Mouse (Mus musculus): ENCODE measurements around the gene Ccdc63.

Ccdc63 gene

GRCm38 (mm10) chr5:122168344-122169069 lies 27.9 kb upstream of the Ccdc63 start:
- TF ChIP-seq POU5F1 (IDR thresholded peaks at IDR 0.05; ENCODE audit: borderline replicate concordance, low read length) (no peak), NANOG (IDR thresholded peaks at IDR 0.05; ENCODE audit: borderline replicate concordance, low read length) (no peak), CTCF (conservative IDR thresholded peaks at IDR 0.05; ENCODE audit: low read length) (no peak)
- Histone ChIP-seq H3K36me3 (ENCODE audit: insufficient read depth, low read length) (peaks cover 100% of the 10 kb centered on the region), H3K9me3 (ENCODE audit: low read length) (no peaks in the 10 kb centered on the region), H3K27me3 (ENCODE audit: insufficient read depth, low read length) (no peaks in the 10 kb centered on the region), H3K4me1 (replicated peaks; ENCODE audit: low read depth, low read length) (peaks cover 95% of the 10 kb centered on the region), H3K4me3 (replicated peaks; ENCODE audit: low read length) (no peak overlapping the region)

- no peaks in the 10 kb centered on the region for H3K9me3 ChIP-seq (ENCODE audit: low read length)
- TF ChIP-seq NANOG (IDR thresholded peaks at IDR 0.05; ENCODE audit: borderline replicate concordance, low read length): no peak
- TF ChIP-seq POU5F1 (IDR thresholded peaks at IDR 0.05; ENCODE audit: borderline replicate concordance, low read length): no peak
- TF ChIP-seq CTCF (conservative IDR thresholded peaks at IDR 0.05; ENCODE audit: low read length): no peak
- H3K36me3 ChIP-seq (ENCODE audit: insufficient read depth, low read length): peaks cover 100% of the 10 kb centered on the region
- H3K4me1 ChIP-seq (replicated peaks; ENCODE audit: low read depth, low read length): peaks cover 98% of the 10 kb centered on the region
- no peaks in the 10 kb centered on the region for H3K27me3 ChIP-seq (ENCODE audit: insufficient read depth, low read length)
- H3K4me3 ChIP-seq (replicated peaks; ENCODE audit: low read length): peak overlapping the region; percentile 41; the same call in 1 of the 2 replicates
Observed at GRCm38 (mm10) chr5:122166636-122167161, 26.1 kb upstream of the Ccdc63 start.

GRCm38 (mm10) chr5:122165233-122165915 lies 24.8 kb upstream of the Ccdc63 start:
- Histone ChIP-seq H3K4me1 (replicated peaks; ENCODE audit: low read depth, low read length) (peaks cover 98% of the 10 kb centered on the region), H3K9me3 (ENCODE audit: low read length) (no peaks in the 10 kb centered on the region), H3K4me3 (replicated peaks; ENCODE audit: low read length) (peak overlapping the region; percentile 24; the same call in 1 of the 2 replicates), H3K27me3 (ENCODE audit: insufficient read depth, low read length) (no peaks in the 10 kb centered on the region), H3K36me3 (ENCODE audit: insufficient read depth, low read length) (peaks cover 100% of the 10 kb centered on the region)
- TF ChIP-seq POU5F1 (IDR thresholded peaks at IDR 0.05; ENCODE audit: borderline replicate concordance, low read length) (no peak), NANOG (IDR thresholded peaks at IDR 0.05; ENCODE audit: borderline replicate concordance, low read length) (no peak), CTCF (conservative IDR thresholded peaks at IDR 0.05; ENCODE audit: low read length) (no peak)

- H3K4me1 ChIP-seq (replicated peaks; ENCODE audit: low read depth, low read length): peaks cover 99% of the 10 kb centered on the region
- no peaks in the 10 kb centered on the region for H3K27me3 ChIP-seq (ENCODE audit: insufficient read depth, low read length)
- H3K4me3 ChIP-seq (replicated peaks; ENCODE audit: low read length): peak overlapping the region; percentile 24; the same call in 1 of the 2 replicates
- TF ChIP-seq NANOG (IDR thresholded peaks at IDR 0.05; ENCODE audit: borderline replicate concordance, low read length) (no peak), CTCF (conservative IDR thresholded peaks at IDR 0.05; ENCODE audit: low read length) (no peak), POU5F1 (IDR thresholded peaks at IDR 0.05; ENCODE audit: borderline replicate concordance, low read length) (no peak)
- H3K9me3 ChIP-seq (ENCODE audit: low read length): no peaks in the 10 kb centered on the region
- peaks cover 100% of the 10 kb centered on the region for H3K36me3 ChIP-seq (ENCODE audit: insufficient read depth, low read length)
Observed at GRCm38 (mm10) chr5:122164011-122164410, 23.4 kb upstream of the Ccdc63 start.

GRCm38 (mm10) chr5:122163194-122163593 lies 22.6 kb upstream of the Ccdc63 start:
- H3K9me3 ChIP-seq (ENCODE audit: low read length): no peaks in the 10 kb centered on the region
- H3K27me3 ChIP-seq (ENCODE audit: insufficient read depth, low read length): no peaks in the 10 kb centered on the region
- H3K4me1 ChIP-seq (replicated peaks; ENCODE audit: low read depth, low read length): peaks cover 92% of the 10 kb centered on the region
- H3K36me3 ChIP-seq (ENCODE audit: insufficient read depth, low read length): peaks cover 95% of the 10 kb centered on the region
- TF ChIP-seq POU5F1 (IDR thresholded peaks at IDR 0.05; ENCODE audit: borderline replicate concordance, low read length): no peak
- no peak for TF ChIP-seq CTCF (conservative IDR thresholded peaks at IDR 0.05; ENCODE audit: low read length)
- no peak for TF ChIP-seq NANOG (IDR thresholded peaks at IDR 0.05; ENCODE audit: borderline replicate concordance, low read length)
- no peak overlapping the region; the same call in 1 of the 2 replicates for H3K4me3 ChIP-seq (replicated peaks; ENCODE audit: low read length)

GRCm38 (mm10) chr5:122158557-122159515 lies 18.2 kb upstream of the Ccdc63 start:
- H3K4me1 ChIP-seq (replicated peaks; ENCODE audit: low read depth, low read length): peaks cover 83% of the 10 kb centered on the region

GRCm38 (mm10) chr5:122157827-122158381 lies 17.3 kb upstream of the Ccdc63 start, which contains the start of gene Ppp1cc:
TSS of gene Ppp1cc (plus strand) at chr5:122158278.
- TF ChIP-seq POU5F1 (IDR thresholded peaks at IDR 0.05; ENCODE audit: borderline replicate concordance, low read length) (no peak), NANOG (IDR thresholded peaks at IDR 0.05; ENCODE audit: borderline replicate concordance, low read length) (no peak), CTCF (conservative IDR thresholded peaks at IDR 0.05; ENCODE audit: low read length) (no peak)
- Histone ChIP-seq H3K4me3 (replicated peaks; ENCODE audit: low read length) (peak within 1 kb of the TSS; percentile 97), H3K4me1 (replicated peaks; ENCODE audit: low read depth, low read length) (peaks cover 83% of the 10 kb centered on the region), H3K9me3 (ENCODE audit: low read length) (no peaks in the 10 kb centered on the region), H3K27me3 (ENCODE audit: insufficient read depth, low read length) (no peaks in the 10 kb centered on the region), H3K36me3 (ENCODE audit: insufficient read depth, low read length) (peaks cover 42% of the 10 kb centered on the region)

More at GRCm38 (mm10) chr5:122158557-122159515, 18.2 kb upstream of the Ccdc63 start:
- Histone ChIP-seq H3K4me3 (replicated peaks; ENCODE audit: low read length) (peak overlapping the region; percentile 97), H3K36me3 (ENCODE audit: insufficient read depth, low read length) (peaks cover 51% of the 10 kb centered on the region), H3K27me3 (ENCODE audit: insufficient read depth, low read length) (no peaks in the 10 kb centered on the region), H3K9me3 (ENCODE audit: low read length) (no peaks in the 10 kb centered on the region)
- TF ChIP-seq NANOG (IDR thresholded peaks at IDR 0.05; ENCODE audit: borderline replicate concordance, low read length) (no peak), CTCF (conservative IDR thresholded peaks at IDR 0.05; ENCODE audit: low read length) (no peak), POU5F1 (IDR thresholded peaks at IDR 0.05; ENCODE audit: borderline replicate concordance, low read length) (no peak)
